Mouse (Mus musculus) megakaryocyte-erythroid progenitor cell, adult 5-6 weeks (primary cell): ENCODE measurements at regions not wholly inside any gene's neighbourhood (a gene's known extent, or its start where the extent isn't known, plus 50 kb on each side); places are given as distances from the start of the nearest gene placed in this dataset.
A peak's percentile ranks its signal among the peaks of the same experiment; 100 is the strongest.

ENCODE experiments used
- ATAC-seq: replicated peaks from 2 replicates; pipeline ENCODE4 v1.8.0; 2016; ENCODE audit warnings: mild to moderate bottlenecking, inconsistent platforms; ENCODE audit not compliant: severe bottlenecking, poor library complexity, low FRiP score, low TSS enrichment

DNA sequence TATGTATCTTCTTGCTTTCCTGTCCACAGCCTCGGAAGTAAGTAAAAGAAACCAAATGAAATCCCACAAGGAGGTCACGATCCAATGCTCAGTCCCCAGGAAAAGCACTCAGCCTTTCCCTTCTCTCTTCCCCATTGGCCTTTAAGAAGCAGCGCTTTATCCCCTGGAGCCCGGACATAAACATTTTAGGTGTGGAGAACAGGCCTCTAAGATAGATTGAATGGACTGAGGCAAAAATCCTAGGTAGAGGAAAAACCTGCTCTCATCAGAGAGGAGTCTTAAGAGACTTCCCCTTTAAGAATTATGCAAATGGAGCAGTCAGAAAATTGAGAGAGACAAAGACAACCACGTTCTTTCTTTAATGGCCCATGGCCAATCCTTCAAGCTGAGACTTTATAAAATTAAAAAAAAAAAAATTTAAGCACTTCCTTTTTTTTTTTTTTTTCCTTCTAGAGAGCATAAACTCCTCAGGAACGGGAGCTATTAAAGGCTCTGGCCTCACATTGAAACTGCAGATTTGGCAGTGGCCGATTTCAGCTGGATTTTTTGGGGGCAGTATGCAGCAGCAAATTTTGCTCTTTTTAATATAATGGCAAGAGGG, 1020.5 kb downstream of the 9330182O14Rik start:
- ATAC-seq, result no peak

DNA sequence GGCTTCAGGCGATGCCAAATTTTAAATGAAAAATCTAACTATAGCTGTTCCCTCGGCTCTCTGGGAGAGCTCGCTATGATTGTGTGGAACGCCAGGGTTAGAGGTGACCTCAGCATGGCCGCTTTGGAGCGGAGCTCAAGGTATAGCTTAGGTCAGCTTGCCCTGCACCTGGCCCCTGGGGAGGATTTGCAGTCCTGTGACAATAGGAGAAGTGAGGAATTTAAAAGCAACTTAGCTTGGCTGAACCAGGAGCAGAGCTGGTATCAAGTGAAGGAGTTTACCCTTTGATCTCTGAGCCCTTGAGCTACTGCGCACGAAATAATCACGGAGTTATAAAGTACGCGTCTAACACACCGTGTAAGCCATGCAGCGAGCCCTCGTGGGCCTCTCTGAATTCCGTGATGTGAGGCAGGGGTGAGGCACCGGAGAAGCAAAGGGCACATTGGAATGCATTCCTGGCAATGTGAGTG, 1021.0 kb downstream of the 9330182O14Rik start:
- ATAC-seq, result no peak

DNA sequence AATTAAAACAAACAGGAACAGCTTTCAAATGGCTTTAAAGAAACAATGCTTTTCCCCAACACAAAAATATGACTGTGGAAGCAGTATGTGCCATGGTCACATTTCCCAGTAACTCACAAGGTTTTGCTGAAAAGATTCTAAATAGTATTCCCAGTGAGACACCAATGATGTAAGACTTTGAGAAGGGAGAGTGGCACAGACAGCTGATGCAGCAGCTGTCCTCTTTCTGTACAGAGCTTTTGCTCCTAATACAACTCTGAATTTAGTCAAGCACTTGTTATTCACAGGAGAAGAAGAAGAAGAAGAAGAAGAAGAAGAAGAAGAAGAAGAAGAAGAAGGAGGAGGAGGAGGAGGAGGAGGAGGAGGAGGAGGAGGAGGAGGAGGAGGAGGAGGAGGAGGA, 1023.6 kb downstream of the 9330182O14Rik start:
- ATAC-seq, result no peak

DNA sequence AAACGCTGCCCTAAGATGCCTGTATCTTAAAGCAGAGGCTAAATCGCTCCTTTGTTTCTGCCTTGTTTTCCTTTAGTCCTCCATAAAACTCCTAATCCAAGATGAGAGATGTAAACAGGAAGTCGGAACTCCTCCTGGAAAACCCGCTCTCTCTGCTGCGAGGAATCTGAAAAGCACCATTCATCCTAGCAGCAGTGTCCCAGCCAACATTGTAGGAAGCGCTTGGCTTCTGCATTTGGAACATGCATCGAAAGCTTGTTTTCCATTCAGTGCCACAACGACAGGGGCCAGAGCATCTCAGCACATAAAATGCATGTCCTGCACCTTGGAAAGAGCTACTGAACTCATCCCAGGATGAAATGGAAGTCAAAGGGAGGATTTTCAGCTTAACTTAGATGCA, 1028.1 kb downstream of the 9330182O14Rik start:
- no peak for ATAC-seq

DNA sequence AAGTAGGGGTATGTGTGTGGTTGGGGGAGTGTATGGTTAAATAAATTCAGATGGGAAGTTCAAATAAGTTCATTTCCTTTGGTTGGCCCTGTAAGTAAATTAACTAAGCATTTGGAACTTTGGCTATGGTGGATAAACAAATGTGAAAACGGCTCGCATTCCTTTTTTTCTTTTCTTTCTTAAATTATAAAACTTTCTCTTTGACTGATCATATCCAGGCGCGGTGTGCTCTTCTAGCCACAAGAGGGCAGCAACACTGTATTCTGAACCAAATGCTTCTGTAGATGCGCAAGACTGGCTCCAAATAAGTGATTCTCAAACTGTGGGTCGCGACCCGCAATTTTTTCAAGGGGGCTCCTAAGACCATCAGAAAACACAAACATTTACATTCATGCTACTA, 1028.6 kb downstream of the 9330182O14Rik start:
- peak; percentile 89 for ATAC-seq

DNA sequence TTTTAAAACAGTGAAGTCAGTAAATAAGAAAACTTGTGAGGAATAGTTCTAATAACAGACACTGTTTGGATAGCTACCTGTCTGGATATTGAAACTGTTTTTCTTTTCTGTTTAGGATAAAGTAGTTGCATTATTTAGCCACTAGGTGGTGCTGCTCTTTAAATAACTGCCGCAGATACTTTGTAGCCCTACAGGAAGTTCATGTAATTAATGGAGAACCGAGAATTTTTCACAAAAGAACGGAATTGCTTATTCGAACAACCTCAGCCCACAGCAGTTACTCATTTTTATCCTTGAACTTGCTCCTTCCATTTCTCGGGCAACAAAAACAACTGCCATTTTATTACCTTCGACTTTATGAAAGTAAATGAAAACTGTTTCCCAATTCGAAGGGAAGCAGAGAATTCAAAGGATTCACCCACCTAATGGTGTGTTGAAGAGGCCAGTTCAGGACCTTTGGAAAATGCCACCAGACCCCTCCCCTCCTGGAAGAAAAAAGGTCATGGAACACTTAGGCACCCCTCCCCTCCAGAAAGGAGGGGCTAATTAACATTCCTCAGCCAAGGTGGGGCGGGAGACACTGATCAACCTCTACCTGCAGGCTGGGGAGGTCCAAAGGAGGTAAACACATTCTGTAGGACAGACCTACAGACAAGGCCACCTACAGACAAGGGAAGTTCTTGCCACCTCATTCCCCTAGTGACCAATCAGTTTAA, 1029.6 kb downstream of the 9330182O14Rik start:
- peak; percentile 93 for ATAC-seq

DNA sequence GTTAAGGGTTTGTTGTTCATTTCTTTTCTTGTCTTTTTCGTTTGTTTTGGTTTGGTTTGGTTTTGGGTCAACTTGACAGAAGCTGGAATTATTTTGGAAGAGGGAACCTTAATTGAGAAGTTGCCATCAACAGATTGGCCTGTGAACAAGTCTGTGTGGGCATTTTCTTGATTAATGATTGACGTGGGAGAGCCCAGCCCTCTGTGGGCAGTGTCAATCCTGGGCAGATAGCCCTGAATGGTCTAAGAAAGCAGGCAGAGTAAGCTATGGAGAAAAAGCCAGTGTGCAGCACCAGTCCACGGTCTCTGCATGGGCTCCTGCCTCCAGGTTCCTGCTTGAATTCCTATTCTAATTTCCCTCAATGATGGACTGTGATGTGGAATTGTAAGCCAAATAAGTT, 1031.4 kb downstream of the 9330182O14Rik start:
- ATAC-seq, result no peak

DNA sequence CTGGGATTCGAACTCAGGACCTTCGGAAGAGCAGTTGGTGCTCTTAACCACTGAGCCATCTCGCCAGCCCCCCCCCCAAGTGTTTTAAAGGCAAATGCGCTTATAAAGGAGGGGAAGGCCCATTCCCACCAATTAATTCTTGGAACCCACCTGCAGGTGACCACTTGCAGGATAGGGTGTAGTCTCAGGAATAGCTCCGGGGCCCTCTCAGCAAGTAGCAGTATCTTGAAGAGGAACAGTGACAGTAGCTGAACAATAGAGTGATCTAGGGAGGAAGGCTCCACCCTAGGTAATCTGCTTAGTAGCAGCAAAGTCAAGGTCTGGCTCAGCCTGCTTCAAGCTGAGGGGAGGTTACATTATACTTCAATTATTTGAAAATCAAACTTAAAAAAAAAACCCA, 1056.6 kb downstream of the 9330182O14Rik start:
- ATAC-seq, result no peak

DNA sequence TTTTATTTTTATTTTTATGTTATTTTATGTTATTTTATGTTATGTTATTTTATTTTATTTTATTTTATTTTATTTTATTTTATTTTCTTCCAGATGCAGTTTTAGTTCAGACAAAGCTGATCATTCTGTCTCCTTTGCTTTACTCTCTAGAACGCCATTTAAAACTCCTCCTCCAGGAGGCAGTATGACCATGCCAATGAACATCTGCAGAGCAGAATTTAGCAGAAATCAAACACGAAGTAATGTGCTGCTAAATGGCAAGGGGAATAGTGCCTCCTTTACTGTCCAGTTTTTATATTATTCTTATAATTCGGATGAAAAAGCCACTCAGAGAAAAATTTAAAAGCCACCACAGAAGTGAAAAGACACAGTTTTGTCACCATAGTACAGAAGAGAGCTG, 1059.1 kb downstream of the 9330182O14Rik start:
- no peak for ATAC-seq

DNA sequence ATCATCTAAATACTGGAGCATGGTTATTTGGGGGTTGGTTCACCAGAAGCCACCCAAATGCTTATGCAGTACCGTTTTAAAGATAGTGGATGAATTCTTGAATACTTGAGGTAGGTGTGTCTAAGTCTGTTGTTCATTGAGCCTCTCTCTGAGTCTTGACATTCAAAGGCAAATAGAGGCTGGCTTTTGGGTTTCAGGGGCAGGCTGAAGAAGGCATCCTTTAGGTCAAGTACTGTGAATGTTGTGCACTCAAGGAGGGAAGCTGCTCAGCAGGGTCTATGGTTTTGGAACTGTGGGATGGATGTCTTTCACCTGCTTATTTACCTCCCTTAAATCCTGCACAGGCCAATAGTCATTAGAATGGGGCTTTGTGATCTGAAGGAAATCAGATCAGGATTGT, 1089.6 kb downstream of the 9330182O14Rik start:
- ATAC-seq, result no peak

DNA sequence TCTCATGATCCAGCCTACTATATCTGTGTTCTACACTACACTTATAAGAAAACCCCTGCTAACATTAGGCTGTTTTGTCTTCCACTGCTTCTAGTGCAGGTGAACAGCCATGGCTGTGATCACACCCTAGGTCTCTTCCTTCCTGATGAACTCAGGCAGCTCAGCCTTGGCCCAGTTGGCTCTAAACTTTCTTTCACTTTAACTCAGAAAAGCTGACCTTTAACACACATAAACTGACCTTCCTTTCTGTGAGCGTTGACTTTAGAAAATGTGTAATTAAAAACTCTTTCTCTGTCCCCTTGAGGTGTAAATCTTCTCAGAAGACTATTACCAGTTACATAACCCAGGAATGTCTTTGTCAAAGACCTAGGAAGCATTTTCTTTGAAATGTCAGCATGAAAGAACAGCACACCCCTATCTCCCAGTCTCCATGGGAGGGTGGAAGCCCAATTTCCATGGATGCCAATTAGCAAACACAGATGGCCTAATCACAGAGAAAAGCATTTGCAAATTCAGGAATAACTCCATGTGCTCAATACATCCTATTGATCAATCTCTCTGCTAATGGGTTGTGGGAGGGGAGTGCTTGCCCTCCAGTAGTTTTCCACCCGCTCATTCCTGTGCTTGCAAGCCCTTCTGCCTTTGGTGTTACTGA, 1098.4 kb downstream of the 9330182O14Rik start:
- no peak for ATAC-seq
